ENCODE assay signal across 12 mouse cellular contexts in the genomic region with DNA sequence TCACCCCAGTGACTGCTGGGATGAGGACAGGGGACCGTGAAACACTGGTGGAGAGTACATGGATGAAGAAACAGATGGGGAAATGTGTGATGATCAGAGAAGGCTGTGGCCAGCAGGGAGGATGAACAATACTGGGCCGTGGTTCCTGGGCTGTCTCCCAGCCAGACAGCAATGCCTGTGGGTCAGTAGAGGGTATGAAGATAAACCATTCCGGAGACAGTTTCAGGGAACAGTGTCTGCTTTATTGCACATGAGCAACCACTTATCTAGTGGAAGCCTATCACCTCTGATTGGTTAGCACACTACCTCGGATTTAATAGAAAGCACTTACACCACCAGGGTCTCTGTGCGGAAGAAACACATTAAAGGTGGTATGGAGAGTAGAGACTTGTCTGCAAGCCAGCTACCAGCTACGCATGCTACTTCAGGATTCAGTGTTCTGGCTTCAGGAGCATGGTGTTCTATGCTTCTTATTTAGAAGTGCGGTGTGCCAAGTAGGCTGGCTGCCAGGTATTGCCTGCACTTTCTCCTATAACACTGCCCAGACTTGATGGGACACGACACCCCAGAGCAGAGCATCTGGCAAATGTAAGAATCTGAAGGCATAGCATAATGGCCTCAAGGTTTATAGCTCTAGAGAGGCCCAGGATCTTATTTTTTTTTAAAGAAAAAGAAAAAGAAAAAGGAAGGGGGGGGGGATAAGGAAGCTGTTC.
DNase-seq lines count a peak whose midpoint lies in the region; ATAC-seq and TF ChIP-seq lines count a peak whose summit lies in the region.
"Had no signal": no experiment of that assay in that cellular context is flagged by ENCODE, and none has a peak within 500 bp of the region (broad histone marks: within the 10 kb centered on the region; RNA-seq: fewer than 3 reads in every experiment).

No protein-coding gene starts in this region.

- ATAC-seq in heart, embryonic 15.5 days (replicated peaks; ENCODE audit: insufficient number of reproducible peaks, insufficient read depth, low FRiP score, low read depth): peak; percentile 84
- ATAC-seq: forebrain, embryonic 13.5 days; intestine, postnatal 0 days had no signal

- H3K4me1 ChIP-seq in heart, adult 2 months (ENCODE audit: control insufficient read depth, insufficient read depth, low read length): no peaks in the 10 kb centered on the region; the same call in 1 of the 2 replicates
- H3K4me1 ChIP-seq in heart, embryonic 15.5 days (replicated peaks): peaks cover 19% of the 10 kb centered on the region
- H3K4me1 ChIP-seq: forebrain, embryonic 13.5 days; limb, embryonic 15.5 days had no signal

- H3K27ac ChIP-seq in heart, adult 2 months: no peak overlapping the region
- H3K27ac ChIP-seq in heart, embryonic 15.5 days: peak overlapping the region; percentile 82
- H3K27ac ChIP-seq: forebrain, embryonic 13.5 days; layer of hippocampus, adult 2 months; limb, embryonic 15.5 days had no signal

- H3K36me3 ChIP-seq in heart, adult 2 months (ENCODE audit: control insufficient read depth, insufficient read depth, low read length): no peaks in the 10 kb centered on the region
- H3K36me3 ChIP-seq in heart, embryonic 15.5 days: no peaks in the 10 kb centered on the region
- H3K36me3 ChIP-seq: limb, embryonic 15.5 days had no signal

- no peaks in the 10 kb centered on the region; the same call in 1 of the 2 replicates for H3K27me3 ChIP-seq in heart, adult 2 months (ENCODE audit: control insufficient read depth, insufficient read depth, low read length)
- H3K27me3 ChIP-seq in heart, embryonic 15.5 days: no peaks in the 10 kb centered on the region
- H3K27me3 ChIP-seq: forebrain, embryonic 13.5 days; limb, embryonic 15.5 days had no signal

- no peaks in the 10 kb centered on the region for H3K79me2 ChIP-seq in heart, adult 2 months (replicated peaks; ENCODE audit: control insufficient read depth, insufficient read depth, low read length)

- peak; percentile 58 to 64 for DNase-seq in heart, adult 2 months
- DNase-seq in heart, postnatal 25 days (ENCODE audit: low spot score): no peak
- peak; percentile 30 for DNase-seq in ovary, postnatal 36 days (ENCODE audit: low spot score)
- DNase-seq in ovary, postnatal 14 days (ENCODE audit: low spot score): no peak
- no peak for DNase-seq in Muller cell, postnatal 12 days (ENCODE audit: inconsistent ontology term)
- DNase-seq in frontal cortex, postnatal 14 days (ENCODE audit: low spot score in 2 of 2): no peak
- DNase-seq: retina, postnatal 1 day had no signal

- TF ChIP-seq EP300 in heart, adult 2 months (IDR thresholded peaks at IDR 0.05; ENCODE audit: insufficient read depth, low read depth, low read length): 0 out of 2 replicates have a peak, but pooled peaks have one; percentile 19

- no peak overlapping the region for H3K4me2 ChIP-seq in heart, embryonic 15.5 days
- H3K4me2 ChIP-seq: forebrain, embryonic 13.5 days; limb, embryonic 15.5 days had no signal

- WGBS in heart, adult 2 months: 49% methylated on average over 8 of the region's 8 CpGs
- WGBS in heart, embryonic 15.5 days: 43% methylated on average over 8 of the region's 8 CpGs

- TF ChIP-seq POLR2A in heart, adult 2 months (IDR thresholded peaks at IDR 0.05; ENCODE audit: insufficient read depth, low read depth, low read length): no peak

- no peak overlapping the region for H3K9ac ChIP-seq in heart, adult 2 months (ENCODE audit: low read depth, low read length)
- no peak overlapping the region for H3K9ac ChIP-seq in heart, embryonic 15.5 days
- H3K9ac ChIP-seq: forebrain, embryonic 13.5 days; limb, embryonic 15.5 days had no signal

- intact Hi-C loops in heart, adult 2 months (cut with DNase I): no loop called here
- intact Hi-C loops in heart, postnatal 25 days (cut with DNase I): no loop called here

- TF ChIP-seq CTCF in heart, adult 2 months (IDR thresholded peaks at IDR 0.05): no peak

- no peak overlapping the region for H3K4me3 ChIP-seq in heart, adult 2 months
- H3K4me3 ChIP-seq in heart, embryonic 15.5 days: no peak overlapping the region
- H3K4me3 ChIP-seq: forebrain, embryonic 13.5 days; layer of hippocampus, adult 2 months; limb, embryonic 15.5 days had no signal

- H3K9me3 ChIP-seq in heart, embryonic 15.5 days (replicated peaks): no peaks in the 10 kb centered on the region
- H3K9me3 ChIP-seq: forebrain, embryonic 13.5 days; limb, embryonic 15.5 days had no signal

Comparison
In these comparisons a context has a peak if more than half of its experiments do, and no peak if none do; other contexts are left out.
1. DNase-seq: peak in heart, adult 2 months (2 of 2) and ovary, postnatal 36 days (single experiment); none in heart, postnatal 25 days (single experiment), ovary, postnatal 14 days (single experiment), Muller cell, postnatal 12 days (single experiment) and frontal cortex, postnatal 14 days (0 of 2).